Mouse (Mus musculus): ENCODE data around the gene Kcnn1.

DNA sequence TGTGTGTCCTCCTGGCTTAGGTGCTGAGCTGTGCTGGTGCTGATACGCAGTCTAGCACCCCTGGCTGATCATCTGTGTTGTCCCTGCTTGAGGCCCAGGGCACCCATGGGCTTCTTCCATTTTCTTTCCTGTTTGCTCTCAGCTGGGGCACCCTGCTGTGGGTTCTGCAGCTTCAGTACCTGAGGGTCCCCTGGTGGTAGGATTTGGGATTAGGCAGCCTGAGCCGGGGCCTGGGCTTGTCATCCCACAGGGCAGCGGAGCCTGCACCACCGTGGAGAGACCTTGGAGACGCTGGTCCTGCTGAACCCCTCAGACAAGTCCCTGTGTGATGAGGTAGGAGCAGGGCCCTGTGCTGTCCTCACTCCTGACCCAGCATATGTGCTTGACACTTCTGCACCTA is 48.5 kb upstream of the Kcnn1 start:
- TF ChIP-seq CTCF (IDR thresholded peaks at IDR 0.05; ENCODE audit: low read depth) (peak; percentile 49), EP300 (optimal IDR thresholded peaks at IDR 0.05) (no peak)

Measured in stomach, postnatal 0 days (tissue).